Mouse (Mus musculus) gastrocnemius, postnatal 4 days (tissue): ENCODE measurements around the gene Tef. TPM values are rescaled to one million over a fixed set of nuclear protein-coding genes. Genes with fewer than 3 reads are reported as not detected.

ENCODE experiments used
- DNase-seq, 2 experiments: peaks; one replicate each; pipeline ENCODE4 v3.0.0; 2021 to 2022; ENCODE audit warnings: low spot score in 2 of 2, mixed read lengths in 2 of 2
- total RNA-seq, 2 experiments: library from RNA; stranded (reverse); gene quantifications; 2 replicates each; pipeline ENCODE4 v1.2.3; 2021

The Tef gene
- total RNA-seq, 2 experiments from 2014 or later = 112 to 117 TPM

- DNase-seq = no peak
These were observed 44.5 kb downstream of the Tef start for GRCm38 (mm10) chr15:81846755-81847154.

GRCm38 (mm10) chr15:81847161-81847560, 44.9 kb downstream of the Tef start:
- no peak for DNase-seq

GRCm38 (mm10) chr15:81847861-81848260, 45.6 kb downstream of the Tef start:
- DNase-seq = no peak

GRCm38 (mm10) chr15:81848301-81848700, 46.1 kb downstream of the Tef start:
- DNase-seq = no peak

- DNase-seq = no peak
These were observed 46.9 kb downstream of the Tef start for GRCm38 (mm10) chr15:81849104-81849503.

GRCm38 (mm10) chr15:81850718-81851117, 48.5 kb downstream of the Tef start:
- DNase-seq = no peak

- no peak for DNase-seq
These were observed 49.2 kb downstream of the Tef start for GRCm38 (mm10) chr15:81851375-81851774.

- DNase-seq = no peak
These were observed 50.3 kb downstream of the Tef start for GRCm38 (mm10) chr15:81852411-81853000.

- no peak for DNase-seq
These were observed 50.9 kb downstream of the Tef start for GRCm38 (mm10) chr15:81853081-81853480.

- DNase-seq = peak; percentile 71 to 85
These were observed 54.0 kb downstream of the Tef start for GRCm38 (mm10) chr15:81856030-81856790.

- peak in 1 of 2 experiments; percentile 41 for DNase-seq
These were observed 54.9 kb downstream of the Tef start for GRCm38 (mm10) chr15:81856938-81857723.

GRCm38 (mm10) chr15:81857724-81858116, 55.5 kb downstream of the Tef start:
- no peak for DNase-seq

GRCm38 (mm10) chr15:81858138-81858516, 55.9 kb downstream of the Tef start:
- DNase-seq = peak; percentile 83 to 92

GRCm38 (mm10) chr15:81858517-81859329, 56.5 kb downstream of the Tef start, which contains the start of gene Tob2:
Gene Tob2, minus strand, starts transcription at chr15:81858796.
- DNase-seq = peak in 1 of 2 experiments; percentile 59

- DNase-seq = peak; percentile 55 to 70
These were observed 57.4 kb downstream of the Tef start for GRCm38 (mm10) chr15:81859330-81860255.

GRCm38 (mm10) chr15:81860471-81861135, 58.4 kb downstream of the Tef start:
- DNase-seq = no peak

GRCm38 (mm10) chr15:81864238-81864637, 62.0 kb downstream of the Tef start:
- no peak for DNase-seq

GRCm38 (mm10) chr15:81869985-81870384, 67.8 kb downstream of the Tef start:
- no peak for DNase-seq

- peak; percentile 54 to 87 for DNase-seq
These were observed 69.5 kb downstream of the Tef start, which contains the start of gene Phf5a for GRCm38 (mm10) chr15:81871604-81872261. Gene Phf5a, minus strand, starts transcription at chr15:81871911.
